Mouse (Mus musculus): ENCODE measurements around the gene Krt12. TPM values are rescaled to one million over a fixed set of nuclear protein-coding genes. Genes with fewer than 3 reads are reported as not detected.

Krt12 gene
- 0.52 and 0.63 TPM in 2 replicates for polyA plus RNA-seq (2015; fragmentation: Nextera tagmentation; extraction: Ambion mirVana)

- no peak for DNase-seq (ENCODE audit: low spot score)
These were observed at the start of gene Krt12 for GRCm38 (mm10) chr11:99422159-99422558. Gene Krt12 (minus strand): TSS chr11:99422259.

DNA sequence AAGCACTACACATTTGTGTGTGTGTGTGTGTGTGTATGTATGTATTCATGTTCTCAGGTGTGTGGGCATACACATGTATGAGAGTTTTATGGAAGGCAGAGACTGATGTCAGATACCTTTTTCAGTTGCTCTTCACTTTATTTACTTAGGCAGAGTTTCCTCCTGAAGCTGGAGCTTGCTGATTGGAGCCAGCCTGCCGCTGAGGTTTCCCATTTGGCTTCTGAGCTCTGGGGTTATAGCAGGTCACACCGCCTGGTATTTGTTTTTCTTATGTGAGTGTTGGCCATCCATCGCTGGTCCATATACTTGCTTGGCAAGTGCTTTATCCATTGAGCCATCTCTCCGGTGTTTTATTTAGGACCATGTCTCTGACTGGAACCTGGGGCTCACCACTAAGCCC lies 47.2 kb upstream of the Krt12 start:
- DNase-seq (ENCODE audit: low spot score) = no peak

DNA sequence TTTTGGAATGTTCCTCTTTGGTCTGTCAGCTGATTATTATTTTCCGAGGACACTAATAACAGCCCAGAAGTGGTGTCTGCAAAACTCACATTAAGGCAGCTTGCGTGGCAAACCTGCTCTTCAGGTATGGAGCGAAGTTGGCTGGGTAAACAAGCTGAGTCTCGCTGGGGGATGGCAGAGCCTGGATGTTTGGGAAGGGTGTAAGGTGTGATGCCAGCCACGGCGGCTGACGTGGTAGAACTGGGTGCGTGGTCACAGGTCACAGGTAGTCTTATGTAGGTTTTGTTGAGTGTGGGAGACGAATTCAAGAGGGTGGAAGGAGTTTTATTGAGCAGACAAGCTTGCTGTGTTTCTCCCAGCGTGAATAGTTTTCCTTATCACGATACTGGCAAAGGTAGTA lies 46.5 kb upstream of the Krt12 start:
- no peak for DNase-seq (ENCODE audit: low spot score)

DNA sequence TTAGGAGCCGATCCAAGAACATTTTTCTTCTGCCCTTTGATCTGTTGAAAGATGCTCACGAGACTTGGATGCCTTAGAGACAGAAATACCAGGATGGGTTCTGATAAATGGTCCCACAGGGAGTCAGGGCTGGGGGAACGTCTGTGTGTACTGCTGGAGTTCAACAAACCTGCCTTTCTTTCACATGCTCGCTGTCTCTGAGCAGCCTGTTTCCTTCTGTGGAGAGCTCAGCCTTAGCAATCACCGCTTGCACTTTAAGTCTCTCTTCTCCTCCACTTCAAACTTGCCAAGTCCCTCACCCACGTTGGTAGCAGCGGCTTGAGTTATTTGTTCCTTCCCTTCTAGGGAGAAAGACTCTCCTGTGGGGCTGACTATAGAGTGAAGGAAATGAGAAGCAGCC lies 44.3 kb upstream of the Krt12 start:
- DNase-seq (ENCODE audit: low spot score) = no peak

DNA sequence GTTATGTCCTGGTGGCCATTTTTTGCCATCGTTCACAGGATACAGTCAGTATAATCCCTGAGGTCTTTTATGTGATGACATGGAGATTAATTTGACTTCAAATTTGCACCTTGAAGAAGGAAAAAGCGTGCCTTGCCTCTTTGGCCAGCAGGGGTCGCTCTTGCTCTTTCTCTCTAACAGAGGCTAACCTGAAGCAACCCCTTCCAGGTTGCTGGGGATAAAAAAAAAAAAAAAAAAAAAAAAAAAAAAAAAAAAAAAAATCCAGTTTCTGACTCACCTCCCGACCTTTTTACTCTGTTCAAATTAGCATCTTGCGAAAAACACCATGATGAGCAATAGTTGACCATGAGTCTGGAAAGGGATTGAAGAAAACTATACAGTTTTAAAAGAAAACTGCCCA lies 42.8 kb upstream of the Krt12 start:
- peak; percentile 75 for DNase-seq (ENCODE audit: low spot score)

GRCm38 (mm10) chr11:99463155-99463554 lies 41.1 kb upstream of the Krt12 start:
- DNase-seq (ENCODE audit: low spot score) = peak; percentile 57

DNA sequence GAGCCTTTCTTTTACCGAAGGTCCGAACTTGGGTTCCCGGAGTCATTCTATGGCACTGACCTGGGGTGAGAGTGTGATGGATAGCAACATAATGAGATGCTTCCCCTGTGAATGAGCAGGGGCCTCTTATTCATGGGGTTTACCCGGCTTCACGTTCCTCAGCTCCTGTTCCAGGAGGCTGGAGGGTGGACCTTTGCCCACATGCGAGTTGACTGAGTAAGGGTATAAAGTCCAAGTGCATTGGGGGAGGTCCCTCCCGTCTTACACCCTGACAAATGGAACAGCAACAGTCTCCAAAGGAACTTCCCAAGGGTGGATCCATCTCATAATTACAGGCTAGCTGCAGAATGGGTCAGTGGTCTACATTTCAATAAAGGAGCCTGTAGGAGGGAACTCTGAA lies 39.7 kb upstream of the Krt12 start:
- no peak for DNase-seq (ENCODE audit: low spot score)

DNA sequence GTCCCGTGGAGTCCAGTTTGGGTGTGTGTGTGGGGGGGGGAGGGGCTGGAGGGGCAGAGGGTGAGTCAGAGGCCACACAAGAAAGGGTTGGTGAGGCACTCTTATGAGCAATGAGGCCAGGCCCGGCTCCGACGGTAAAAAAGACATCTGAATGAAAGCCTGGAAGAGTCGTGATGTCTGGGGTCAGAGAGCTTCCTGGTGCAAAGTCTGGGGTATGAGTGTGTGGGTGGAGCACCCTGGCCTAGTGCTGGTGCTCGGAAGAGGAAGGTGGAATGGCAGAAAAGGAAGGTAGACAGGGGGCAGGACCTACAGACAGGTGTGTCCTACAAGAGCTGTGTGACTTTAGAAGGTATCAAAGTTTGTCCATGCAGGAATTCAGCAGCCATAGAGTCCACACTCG lies 36.8 kb upstream of the Krt12 start:
- no peak for DNase-seq (ENCODE audit: low spot score)

DNA sequence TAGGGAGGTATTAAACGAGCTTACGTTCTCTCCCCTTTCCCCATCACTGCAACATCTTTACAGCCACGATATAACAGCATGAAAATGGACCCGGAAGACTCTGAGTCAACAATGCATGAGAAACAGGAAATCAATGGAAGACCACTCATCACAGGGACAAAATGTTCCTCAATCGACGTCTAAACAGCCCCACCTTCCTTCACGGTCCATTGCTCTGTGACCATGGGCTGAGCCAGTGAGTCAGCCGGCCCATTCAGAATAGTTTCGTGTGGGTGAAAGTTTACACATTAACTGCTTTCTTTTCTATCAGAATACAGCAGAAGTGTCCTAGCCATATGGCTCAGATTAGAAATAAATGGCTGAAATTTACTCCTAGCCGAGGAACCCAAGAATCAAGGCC lies 32.7 kb upstream of the Krt12 start:
- no peak for DNase-seq (ENCODE audit: low spot score)

GRCm38 (mm10) chr11:99454044-99454443 lies 32.0 kb upstream of the Krt12 start:
- DNase-seq (ENCODE audit: low spot score) = no peak

DNA sequence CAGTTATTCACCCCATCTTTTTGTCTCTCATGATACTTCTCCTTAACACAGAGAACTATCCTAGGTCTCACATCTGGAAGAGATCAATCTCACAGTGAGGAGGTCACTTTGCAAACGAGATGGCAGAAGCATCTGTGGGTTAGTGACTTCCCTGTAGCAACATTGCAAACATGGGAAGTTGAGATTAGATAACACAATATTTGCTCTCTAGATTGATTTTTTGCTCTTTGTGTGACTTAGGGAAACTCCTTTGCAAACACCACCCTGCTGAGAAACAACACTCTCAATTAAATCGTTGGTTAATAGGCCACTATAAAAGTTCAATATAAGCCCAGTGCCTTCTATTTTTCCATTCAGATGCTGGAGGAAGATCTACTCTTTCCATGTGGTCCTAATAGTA lies 26.7 kb upstream of the Krt12 start:
- no peak for DNase-seq (ENCODE audit: low spot score)

GRCm38 (mm10) chr11:99441220-99441619 lies 19.2 kb upstream of the Krt12 start:
- DNase-seq (ENCODE audit: low spot score) = no peak

DNA sequence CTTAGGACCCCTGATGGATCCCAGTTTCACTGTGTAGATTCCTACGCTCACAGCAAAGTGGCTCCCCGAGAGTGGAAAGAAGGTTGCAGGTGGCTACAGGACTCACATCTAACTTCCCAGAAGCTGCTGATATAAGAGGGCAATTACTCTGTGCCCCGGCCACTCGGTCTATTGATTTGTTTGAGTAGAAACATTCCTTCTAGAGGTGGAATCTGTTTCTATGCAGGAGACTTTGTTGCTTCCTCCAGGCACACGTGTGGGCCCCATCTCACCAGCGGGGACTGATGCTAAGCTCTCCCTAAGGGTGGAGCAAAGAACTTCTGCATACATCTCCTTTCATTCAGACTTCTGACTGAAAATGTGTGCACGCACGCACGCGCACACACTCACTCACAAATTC lies 17.4 kb upstream of the Krt12 start:
- no peak for DNase-seq (ENCODE audit: low spot score)

DNA sequence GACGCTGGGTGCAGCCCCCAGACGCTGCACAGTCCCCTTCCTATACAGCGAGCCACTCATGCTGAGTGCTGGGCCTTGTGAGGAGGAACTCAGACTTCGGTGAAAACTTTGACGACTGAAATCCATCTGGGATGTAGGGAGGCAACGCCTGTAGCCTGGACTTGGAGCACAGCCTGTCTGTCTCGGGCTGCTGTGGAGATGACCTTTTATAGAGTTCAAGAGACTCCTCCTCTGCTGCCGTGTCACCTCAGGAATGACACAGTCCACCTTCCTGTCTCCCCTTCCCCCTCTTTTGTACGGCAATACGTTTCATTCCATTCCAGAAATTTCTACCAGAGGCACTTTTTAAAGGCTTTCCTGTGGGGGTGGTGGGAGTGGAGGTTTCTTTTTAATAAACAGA lies 15.9 kb upstream of the Krt12 start, which contains the start of gene Krt20:
Gene Krt20 (minus strand): TSS at position 179 of the 400 bp plus-strand sequence.
- DNase-seq (ENCODE audit: low spot score) = no peak

- no peak for DNase-seq (ENCODE audit: low spot score)
These were observed 14.6 kb upstream of the Krt12 start for GRCm38 (mm10) chr11:99436625-99437024.

GRCm38 (mm10) chr11:99430670-99431069 lies 8.6 kb upstream of the Krt12 start:
- no peak for DNase-seq (ENCODE audit: low spot score)

- no peak for DNase-seq (ENCODE audit: low spot score)
These were observed 1.5 kb downstream of the Krt12 start for GRCm38 (mm10) chr11:99420586-99420985.

DNA sequence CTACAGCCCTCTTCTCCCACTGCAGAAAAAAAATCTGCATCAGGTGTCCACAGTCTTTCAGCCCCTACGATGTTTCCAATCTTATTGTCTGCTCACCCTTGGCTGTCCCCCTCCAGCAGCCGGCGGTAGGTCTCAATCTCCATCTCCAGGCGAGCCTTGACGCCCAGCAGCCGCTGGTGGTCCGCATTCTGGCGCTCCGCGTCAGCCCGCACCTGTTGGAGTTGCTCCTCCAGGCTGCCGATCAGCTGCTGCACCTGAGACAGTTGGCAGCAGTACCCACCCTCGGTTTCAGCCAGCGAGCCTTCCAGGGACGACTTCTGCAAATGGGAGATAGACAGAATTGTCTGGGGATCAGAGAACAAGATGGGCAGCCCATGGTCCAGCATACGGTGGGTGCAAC lies 4.2 kb downstream of the Krt12 start:
- no peak for DNase-seq (ENCODE audit: low spot score)

DNA sequence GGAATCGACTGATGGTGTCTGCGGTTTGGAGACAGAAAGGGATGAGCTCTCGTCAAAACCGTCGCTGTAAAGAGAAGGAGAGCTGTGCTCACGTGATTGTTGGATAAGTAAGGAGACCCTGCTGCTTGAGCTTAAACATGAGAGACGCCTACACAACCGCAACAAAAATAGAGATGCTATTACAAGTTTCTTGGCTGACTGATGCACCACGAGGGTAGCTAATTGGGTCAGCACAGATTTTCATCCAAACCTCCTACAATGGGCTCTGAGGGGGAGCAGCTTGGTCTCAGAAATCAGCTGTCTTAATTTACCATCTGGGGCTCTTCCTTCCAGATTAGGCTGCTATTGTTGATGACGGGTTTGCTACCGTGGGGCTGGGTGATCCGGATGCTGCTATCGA lies 5.2 kb downstream of the Krt12 start:
- DNase-seq (ENCODE audit: low spot score) = no peak

GRCm38 (mm10) chr11:99414463-99415147 lies 7.5 kb downstream of the Krt12 start:
- no peak for DNase-seq (ENCODE audit: low spot score)

GRCm38 (mm10) chr11:99413247-99413646 lies 8.8 kb downstream of the Krt12 start:
- peak; percentile 21 for DNase-seq (ENCODE audit: low spot score)

GRCm38 (mm10) chr11:99406186-99406585 lies 15.9 kb downstream of the Krt12 start:
- DNase-seq (ENCODE audit: low spot score) = no peak

- DNase-seq (ENCODE audit: low spot score) = no peak
These were observed 22.0 kb downstream of the Krt12 start for GRCm38 (mm10) chr11:99399956-99400549.
